Mouse (Mus musculus): Measurements from ENCODE around the gene Hook2. TPM values are rescaled to one million over a fixed set of nuclear protein-coding genes. Genes with fewer than 3 reads are reported as not detected.

Gene Hook2
- 20.5 and 20.7 TPM in 2 replicates for polyA plus RNA-seq (2015; fragmentation: Nextera tagmentation; extraction: Ambion mirVana)

DNA sequence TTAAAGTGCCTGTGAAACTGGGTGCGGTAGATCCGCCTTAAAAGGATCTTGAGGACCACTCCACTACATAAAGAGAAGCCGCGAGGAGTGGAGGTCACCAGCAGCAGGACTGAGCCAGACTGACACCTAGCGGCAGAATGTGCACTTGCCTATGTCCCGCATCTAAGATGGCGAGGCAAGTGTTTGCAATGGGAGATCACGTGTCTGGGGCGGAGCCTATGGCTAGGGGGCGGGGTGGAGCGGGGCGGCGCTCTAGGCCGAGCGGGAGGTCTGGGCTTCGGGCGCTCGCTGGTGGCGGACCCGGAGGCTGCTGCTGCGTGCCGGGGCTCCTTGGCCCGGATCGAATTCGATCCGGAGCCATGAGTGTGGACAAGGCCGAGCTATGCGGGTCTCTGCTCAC, at the start of gene Hook2:
Hook2 (plus strand) TSS at position 255 of the 400 bp plus-strand sequence.

DNA sequence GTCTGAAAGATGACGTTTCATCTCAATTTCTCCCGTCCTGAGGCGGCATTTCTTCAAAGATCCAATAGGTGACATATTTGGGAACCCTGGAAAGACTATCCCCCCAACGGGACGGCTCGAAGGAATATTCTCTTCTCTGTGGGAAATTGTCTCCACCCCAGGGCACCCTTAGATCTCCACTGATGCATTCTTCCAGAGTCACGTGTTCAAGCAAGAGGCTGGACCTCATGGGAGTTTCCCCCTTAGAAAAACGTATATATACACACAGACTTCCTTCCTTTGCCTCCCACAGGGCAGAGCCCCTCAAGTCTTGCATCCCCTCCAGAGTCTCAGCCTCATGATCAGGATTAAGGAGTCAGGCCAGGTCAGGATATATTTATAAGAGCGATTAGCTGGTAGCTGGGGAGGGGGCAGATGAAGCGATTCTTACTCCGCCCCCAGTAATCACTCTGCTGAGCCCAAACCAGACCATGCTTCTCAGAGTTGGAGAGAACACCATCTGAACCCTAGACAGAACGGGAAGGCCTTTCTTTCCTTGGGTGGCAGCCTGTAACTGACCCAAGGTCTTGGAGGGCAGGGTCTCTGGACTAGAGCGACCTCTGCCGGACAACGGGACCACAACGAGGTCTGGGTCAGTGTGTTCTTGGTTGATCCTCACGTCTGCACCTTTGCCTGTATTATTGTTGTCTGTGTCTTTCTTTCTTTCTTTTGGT, 43.7 kb upstream of the Hook2 start, which contains the start of gene Rtbdn:
Rtbdn (plus strand) TSS at position 464 of the 713 bp plus-strand sequence.

DNA sequence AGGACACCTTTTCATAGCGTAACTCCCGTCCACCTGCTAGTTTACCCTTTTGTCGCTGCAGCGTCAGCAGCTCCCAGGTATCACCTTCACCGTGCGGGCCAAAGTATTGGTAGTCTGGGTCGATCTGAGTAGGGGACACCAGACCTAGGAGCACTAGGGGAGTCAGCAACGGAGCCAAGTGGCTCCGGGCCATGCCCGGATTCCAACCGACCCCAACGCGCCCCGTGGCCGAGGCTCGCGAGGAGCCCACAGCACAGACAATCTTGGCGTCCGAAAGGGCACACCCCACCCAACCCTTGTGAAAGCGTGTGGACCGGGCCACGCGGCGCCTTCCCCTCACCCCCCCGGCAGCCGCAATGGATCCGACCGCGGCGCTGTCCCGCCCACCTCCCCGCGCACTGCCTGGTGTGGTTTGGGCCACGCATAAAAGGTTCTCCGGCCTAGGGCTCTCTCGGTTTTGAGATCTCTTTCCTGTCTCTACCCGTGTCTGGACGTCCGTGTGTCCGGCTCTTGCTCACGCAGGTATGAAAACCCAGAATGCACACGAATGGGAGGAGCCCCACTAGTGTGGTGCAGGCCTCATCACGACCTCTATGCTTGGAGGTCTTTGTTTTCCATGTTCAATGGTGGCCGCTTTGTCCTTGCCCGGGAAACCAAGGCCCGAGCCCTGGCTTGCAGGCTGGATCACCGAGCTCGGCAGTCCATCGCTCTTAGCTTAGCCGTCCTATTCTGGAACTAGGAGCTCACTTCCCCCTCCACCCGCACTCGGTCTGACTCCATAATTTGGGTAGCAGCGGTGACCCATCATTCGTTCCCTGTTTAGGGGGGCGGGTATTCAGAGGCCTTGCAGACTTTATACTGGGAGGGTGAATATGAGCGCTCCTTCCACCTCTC, 20.9 kb upstream of the Hook2 start, which contains the start of the genes Gm49661, Prdx2 and Rnaseh2a:
Gm49661 (minus strand) TSS at position 193 of the 894 bp plus-strand sequence.
Prdx2 (plus strand) TSS at position 347 of the 894 bp plus-strand sequence.
Rnaseh2a (minus strand) TSS at position 527 of the 894 bp plus-strand sequence.

GRCm38 (mm10) chr8:84978248-84978940, 12.0 kb upstream of the Hook2 start, which contains the start of gene Junb:
TSS of gene Junb (minus strand) at chr8:84978718.

DNA sequence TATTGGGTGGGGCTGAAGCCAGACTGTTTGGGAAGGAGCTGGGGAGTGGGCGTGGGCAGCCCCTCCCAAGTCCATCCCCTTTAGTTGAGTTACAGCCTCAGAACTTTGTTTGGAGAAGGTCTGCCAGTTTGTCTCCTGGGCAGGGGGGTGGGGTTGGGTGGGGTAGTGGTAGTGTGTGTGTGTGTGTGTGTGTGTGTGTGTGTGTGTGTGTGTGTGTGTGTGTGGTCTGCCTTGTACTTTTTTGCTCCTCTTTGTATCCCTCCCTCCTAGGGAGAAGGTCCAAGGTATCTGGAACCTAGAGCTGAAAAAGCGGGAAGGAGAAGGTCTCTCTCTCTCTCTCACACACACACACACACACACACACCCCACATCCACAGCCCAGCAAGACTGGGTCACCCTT, 24.0 kb downstream of the Hook2 start, which contains the start of gene Best2:
Best2 (minus strand) TSS at position 101 of the 400 bp plus-strand sequence.

GRCm38 (mm10) chr8:85025098-85025932, 34.9 kb downstream of the Hook2 start, which contains the start of gene Asna1:
TSS of gene Asna1 (minus strand) at chr8:85025281.

GRCm38 (mm10) chr8:85026670-85027515, 36.5 kb downstream of the Hook2 start, which contains the start of gene Trir:
TSS of gene Trir (plus strand) at chr8:85026823.

DNA sequence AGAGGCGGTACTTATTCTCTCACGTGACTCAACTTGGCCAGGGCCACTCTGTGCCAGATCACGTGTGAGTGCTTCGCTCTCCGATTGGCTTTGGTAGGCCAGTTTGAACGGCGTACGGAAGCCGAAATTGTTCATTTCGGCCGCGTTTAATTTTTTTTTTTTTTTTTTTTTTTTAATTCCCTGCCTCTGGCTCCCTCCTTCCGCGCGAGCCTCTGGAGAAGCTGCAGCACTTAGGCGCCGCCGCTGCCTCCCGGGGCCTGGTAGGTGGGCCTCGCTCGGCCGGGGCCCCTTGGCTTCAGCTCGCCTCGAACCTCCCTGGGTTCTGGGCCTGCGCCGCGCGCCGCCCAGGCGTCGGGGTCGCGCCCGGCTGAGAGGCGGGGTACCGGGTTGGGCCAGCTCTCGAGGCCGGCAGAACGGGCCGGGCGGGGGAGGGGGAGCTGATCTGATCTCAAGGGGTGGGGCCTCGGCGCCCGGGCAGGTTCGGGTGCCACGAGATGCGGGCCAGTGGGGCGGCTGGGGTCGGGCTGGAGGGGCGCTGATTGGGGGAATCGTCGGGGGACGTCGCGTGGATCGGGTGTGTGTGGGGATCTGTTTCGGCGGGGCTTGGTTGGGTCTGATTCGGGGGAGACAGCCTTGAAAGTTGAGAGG, 46.4 kb downstream of the Hook2 start, which contains the start of gene Tnpo2:
Tnpo2 (plus strand) TSS at position 198 of the 648 bp plus-strand sequence.

Other genes with a start within 250 kb of the Hook2 start
- gene Nfix, start 190.3 kb upstream of the Hook2 start, polyA plus RNA-seq (2015; fragmentation: Nextera tagmentation; extraction: Ambion mirVana) = 33.7 and 35.4 TPM in 2 replicates
- gene Dand5, start 167.8 kb upstream of the Hook2 start, polyA plus RNA-seq (2015; fragmentation: Nextera tagmentation; extraction: Ambion mirVana) = 1.9 and 3.5 TPM in 2 replicates
- 28.0 and 29.7 TPM in 2 replicates for gene Gadd45gip1, start 159.1 kb upstream of the Hook2 start, polyA plus RNA-seq (2015; fragmentation: Nextera tagmentation; extraction: Ambion mirVana)
- 83.9 and 85.7 TPM in 2 replicates for gene Rad23a, start 149.9 kb upstream of the Hook2 start, polyA plus RNA-seq (2015; fragmentation: Nextera tagmentation; extraction: Ambion mirVana)
- 351 and 422 TPM in 2 replicates for gene Calr, start 143.7 kb upstream of the Hook2 start, polyA plus RNA-seq (2015; fragmentation: Nextera tagmentation; extraction: Ambion mirVana)
- gene Farsa, start 133.6 kb upstream of the Hook2 start, polyA plus RNA-seq (2015; fragmentation: Nextera tagmentation; extraction: Ambion mirVana) = 41.1 and 45.6 TPM in 2 replicates
- 15.2 and 20.5 TPM in 2 replicates for gene Syce2, start 118.5 kb upstream of the Hook2 start, polyA plus RNA-seq (2015; fragmentation: Nextera tagmentation; extraction: Ambion mirVana)
- gene Gcdh, start 96.7 kb upstream of the Hook2 start, polyA plus RNA-seq (2015; fragmentation: Nextera tagmentation; extraction: Ambion mirVana) = 14.2 and 14.6 TPM in 2 replicates
- gene Klf1, start 88.7 kb upstream of the Hook2 start, polyA plus RNA-seq (2015; fragmentation: Nextera tagmentation; extraction: Ambion mirVana) = 0.18 and 0.27 TPM in 2 replicates
- gene Dnase2a, start 82.0 kb upstream of the Hook2 start, polyA plus RNA-seq (2015; fragmentation: Nextera tagmentation; extraction: Ambion mirVana) = 12.4 and 16.0 TPM in 2 replicates
- gene Mast1, start 53.2 kb upstream of the Hook2 start, polyA plus RNA-seq (2015; fragmentation: Nextera tagmentation; extraction: Ambion mirVana) = 0.29 and 0.31 TPM in 2 replicates
- gene Rtbdn, start 43.6 kb upstream of the Hook2 start, polyA plus RNA-seq (2015; fragmentation: Nextera tagmentation; extraction: Ambion mirVana) = 0.13 TPM in 1 of 2 replicates, not detected in the other
- gene Gm49661, start 21.2 kb upstream of the Hook2 start, polyA plus RNA-seq (2015; fragmentation: Nextera tagmentation; extraction: Ambion mirVana) = 0.68 TPM in 1 of 2 replicates, not detected in the other
- 273 and 312 TPM in 2 replicates for gene Prdx2, start 21.0 kb upstream of the Hook2 start, polyA plus RNA-seq (2015; fragmentation: Nextera tagmentation; extraction: Ambion mirVana)
- 64.5 and 71.3 TPM in 2 replicates for gene Rnaseh2a, start 20.8 kb upstream of the Hook2 start, polyA plus RNA-seq (2015; fragmentation: Nextera tagmentation; extraction: Ambion mirVana)
- gene Junb, start 11.9 kb upstream of the Hook2 start, polyA plus RNA-seq (2015; fragmentation: Nextera tagmentation; extraction: Ambion mirVana) = 87.6 and 102 TPM in 2 replicates
- gene Best2, start 23.9 kb downstream of the Hook2 start, polyA plus RNA-seq (2015; fragmentation: Nextera tagmentation; extraction: Ambion mirVana) = not detected in 2 replicates
- gene Asna1, start 34.7 kb downstream of the Hook2 start, polyA plus RNA-seq (2015; fragmentation: Nextera tagmentation; extraction: Ambion mirVana) = 65.8 and 66.1 TPM in 2 replicates
- gene Trir, start 36.2 kb downstream of the Hook2 start, polyA plus RNA-seq (2015; fragmentation: Nextera tagmentation; extraction: Ambion mirVana) = 79.0 and 83.5 TPM in 2 replicates
- 23.5 and 26.1 TPM in 2 replicates for gene Tnpo2, start 46.3 kb downstream of the Hook2 start, polyA plus RNA-seq (2015; fragmentation: Nextera tagmentation; extraction: Ambion mirVana)
- gene Fbxw9, start 69.5 kb downstream of the Hook2 start, polyA plus RNA-seq (2015; fragmentation: Nextera tagmentation; extraction: Ambion mirVana) = 32.7 and 34.1 TPM in 2 replicates
- gene Gm5741, start 77.4 kb downstream of the Hook2 start, polyA plus RNA-seq (2015; fragmentation: Nextera tagmentation; extraction: Ambion mirVana) = not detected in 2 replicates
- gene Dhps, start 81.2 kb downstream of the Hook2 start, polyA plus RNA-seq (2015; fragmentation: Nextera tagmentation; extraction: Ambion mirVana) = 35.2 and 40.8 TPM in 2 replicates
- 111 and 116 TPM in 2 replicates for gene Wdr83os, start 90.1 kb downstream of the Hook2 start, polyA plus RNA-seq (2015; fragmentation: Nextera tagmentation; extraction: Ambion mirVana)
- 22.6 and 23.3 TPM in 2 replicates for gene Wdr83, start 90.7 kb downstream of the Hook2 start, polyA plus RNA-seq (2015; fragmentation: Nextera tagmentation; extraction: Ambion mirVana)
- 31.1 and 48.4 TPM in 2 replicates for gene Man2b1, start 92.7 kb downstream of the Hook2 start, polyA plus RNA-seq (2015; fragmentation: Nextera tagmentation; extraction: Ambion mirVana)
- 1.5 and 1.9 TPM in 2 replicates for gene Zfp791, start 132.5 kb downstream of the Hook2 start, polyA plus RNA-seq (2015; fragmentation: Nextera tagmentation; extraction: Ambion mirVana)
- not detected in 2 replicates for gene Cks1brt, start 161.3 kb downstream of the Hook2 start, polyA plus RNA-seq (2015; fragmentation: Nextera tagmentation; extraction: Ambion mirVana)
- gene Olfr371, start 235.4 kb downstream of the Hook2 start, polyA plus RNA-seq (2015; fragmentation: Nextera tagmentation; extraction: Ambion mirVana) = not detected in 2 replicates

Data from urinary bladder, postnatal 0 days (tissue).